Mouse (Mus musculus) olfactory bulb, adult 2 months (tissue): ENCODE data around the gene Slc17a7.

Experiments used
- CTCF ChIP-seq: fragments of 200-500 bp; IDR thresholded peaks from 2 replicates; pipeline ENCODE4 v1.5.1; 2012; ENCODE audit warnings: low read depth, mild to moderate bottlenecking, low read length, moderate library complexity; ENCODE audit not compliant: insufficient read depth
- POLR2A ChIP-seq: fragments of 200-500 bp; IDR thresholded peaks from 2 replicates; pipeline ENCODE4 v1.6.1; 2012; ENCODE audit warnings: mild to moderate bottlenecking, low read depth, low read length, moderate library complexity; ENCODE audit not compliant: insufficient read depth

GRCm38 (mm10) chr7:45129318-45129717, 34.4 kb upstream of the Slc17a7 start:
- no peak for TF ChIP-seq POLR2A
- TF ChIP-seq CTCF: no peak
